Mouse (Mus musculus): ENCODE measurements around the gene Sh3d19.

Sh3d19 gene

DNA sequence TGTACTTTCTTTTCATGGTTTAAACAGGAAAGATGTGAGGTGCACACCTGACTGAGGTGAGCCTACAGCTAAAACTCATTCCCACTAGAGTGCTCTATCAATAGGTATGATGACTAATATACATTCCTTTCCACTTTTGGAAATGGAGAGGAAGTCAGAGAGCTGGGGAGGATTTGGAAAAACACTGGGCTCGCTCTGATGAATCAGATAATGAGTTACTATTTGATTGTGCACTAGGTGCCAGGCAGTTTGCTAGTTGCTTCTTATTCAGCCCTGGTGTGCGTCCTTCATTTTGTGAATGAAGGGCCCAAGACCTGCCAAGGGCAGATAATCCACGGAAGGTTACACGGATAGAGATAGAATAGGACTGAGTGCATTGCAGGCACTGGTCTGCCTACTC, 9.1 kb downstream of the Sh3d19 start:
- DNase-seq (ENCODE audit: low read depth, low spot score), result no peak

- DNase-seq (ENCODE audit: low read depth, low spot score), result peak; percentile 65
Measured at GRCm38 (mm10) chr3:85981761-85982160, 10.9 kb downstream of the Sh3d19 start.

- no peak for DNase-seq (ENCODE audit: low read depth, low spot score)
Measured at GRCm38 (mm10) chr3:85984537-85984936, 13.6 kb downstream of the Sh3d19 start.

DNA sequence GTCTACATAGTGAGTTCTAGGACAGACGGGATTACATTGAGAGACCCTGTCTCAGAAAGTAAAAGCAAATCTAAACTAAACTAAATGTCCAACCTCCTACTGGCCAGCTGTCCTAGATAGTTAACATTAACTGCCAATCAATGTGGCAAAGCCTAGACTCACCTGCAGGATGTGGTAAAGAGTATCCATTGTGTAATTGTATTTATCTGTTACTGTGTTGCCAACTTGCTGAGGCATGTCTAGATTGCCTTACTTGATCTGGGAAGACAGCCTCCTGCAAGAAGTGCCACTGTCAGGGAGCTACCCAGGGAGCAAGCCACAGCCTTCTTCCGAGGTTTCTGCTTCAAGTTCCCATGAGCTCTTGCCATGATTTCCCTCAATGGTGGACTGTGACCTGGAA, 16.3 kb downstream of the Sh3d19 start:
- DNase-seq (ENCODE audit: low read depth, low spot score), result no peak

DNA sequence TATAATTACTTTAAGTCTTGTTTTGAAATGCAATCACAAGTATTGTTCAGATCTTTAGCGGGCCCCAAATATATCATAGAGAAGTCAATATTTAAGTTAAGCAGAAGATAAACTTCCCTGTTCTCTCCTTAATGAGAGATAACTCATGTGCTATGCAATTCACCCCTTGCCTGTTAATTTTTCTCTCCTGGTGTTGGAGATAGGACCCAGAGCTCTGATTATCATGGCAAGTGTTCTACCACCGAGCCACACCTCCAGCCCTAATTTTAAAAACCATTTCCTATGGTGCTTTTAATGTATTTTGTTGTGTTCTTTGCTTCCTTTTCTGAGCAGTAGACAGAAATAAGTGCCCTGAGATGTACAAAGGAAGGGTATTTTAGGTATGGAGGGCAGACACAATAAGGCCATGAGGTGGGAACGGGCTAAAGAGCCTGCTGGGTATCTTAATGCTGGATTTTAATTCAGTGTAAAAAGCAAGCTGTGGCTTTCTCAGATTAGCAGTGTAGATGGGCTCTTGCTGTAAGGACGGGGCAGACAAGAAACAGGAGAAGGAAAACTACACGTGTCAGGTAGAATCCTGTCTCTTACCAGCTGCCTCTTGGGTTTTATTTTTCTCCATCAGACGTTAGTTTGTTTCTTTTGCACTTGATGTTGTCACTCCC, 20.4 kb downstream of the Sh3d19 start:
- no peak for DNase-seq (ENCODE audit: low read depth, low spot score)

DNA sequence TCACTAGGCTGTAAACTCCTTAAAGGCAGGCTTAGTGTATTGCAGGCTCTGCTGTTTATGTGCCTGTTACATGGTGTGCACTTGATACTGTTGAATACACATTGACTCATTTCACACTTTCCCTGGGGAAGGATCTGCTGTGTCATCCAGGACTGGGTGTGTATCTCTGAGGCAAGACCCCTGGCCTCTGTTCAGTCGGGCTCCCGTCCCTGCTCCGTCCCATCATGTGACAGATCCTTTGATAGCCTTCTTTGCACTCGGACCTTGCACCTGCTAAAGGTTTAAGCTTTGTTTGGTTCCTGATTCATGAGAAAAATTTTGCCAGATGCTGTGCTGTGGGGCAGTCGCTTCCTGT, 20.9 kb downstream of the Sh3d19 start:
- peak; percentile 60 for DNase-seq (ENCODE audit: low read depth, low spot score)

DNA sequence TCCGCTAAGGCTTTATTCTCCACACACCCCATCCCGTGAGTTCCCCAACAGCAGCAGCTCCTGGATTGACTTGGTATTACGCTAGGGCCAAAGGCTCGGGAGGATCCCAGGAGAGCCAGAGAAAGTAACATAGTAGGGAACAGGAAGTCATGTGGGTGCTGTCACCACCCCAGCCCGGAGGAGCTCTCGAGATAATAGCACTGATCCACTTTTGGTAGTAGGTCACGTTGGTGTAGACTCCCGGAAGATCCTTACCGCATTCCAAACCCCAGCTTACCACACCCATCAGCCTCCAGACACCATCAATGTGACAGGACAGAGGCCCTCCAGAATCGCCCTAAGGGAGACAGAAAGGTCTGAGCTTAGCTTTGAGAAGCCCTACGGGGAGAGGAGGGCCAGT, 22.8 kb downstream of the Sh3d19 start:
- DNase-seq (ENCODE audit: low read depth, low spot score), result peak; percentile 89

- DNase-seq (ENCODE audit: low read depth, low spot score), result no peak
Measured at GRCm38 (mm10) chr3:85994645-85995044, 23.7 kb downstream of the Sh3d19 start.

DNA sequence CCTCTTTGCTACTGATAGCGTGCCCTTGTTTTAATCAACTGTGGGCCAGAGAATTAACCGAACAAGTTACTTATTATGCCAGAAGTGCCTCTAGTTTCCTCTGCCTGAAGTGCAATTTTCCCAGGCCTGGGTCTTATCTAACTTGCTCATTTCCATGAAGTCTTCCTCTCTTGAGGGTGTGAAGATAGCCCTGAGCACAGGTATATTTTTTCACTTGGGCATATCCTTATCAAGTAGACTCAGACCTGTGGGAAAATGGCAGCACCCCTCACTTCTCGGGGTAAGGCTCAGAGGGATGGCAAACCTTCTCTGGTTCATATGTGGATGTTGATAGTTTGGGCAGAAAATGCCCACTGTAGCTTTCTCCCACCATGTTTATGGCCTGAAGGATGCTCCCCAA, 30.4 kb downstream of the Sh3d19 start:
- no peak for DNase-seq (ENCODE audit: low read depth, low spot score)

DNA sequence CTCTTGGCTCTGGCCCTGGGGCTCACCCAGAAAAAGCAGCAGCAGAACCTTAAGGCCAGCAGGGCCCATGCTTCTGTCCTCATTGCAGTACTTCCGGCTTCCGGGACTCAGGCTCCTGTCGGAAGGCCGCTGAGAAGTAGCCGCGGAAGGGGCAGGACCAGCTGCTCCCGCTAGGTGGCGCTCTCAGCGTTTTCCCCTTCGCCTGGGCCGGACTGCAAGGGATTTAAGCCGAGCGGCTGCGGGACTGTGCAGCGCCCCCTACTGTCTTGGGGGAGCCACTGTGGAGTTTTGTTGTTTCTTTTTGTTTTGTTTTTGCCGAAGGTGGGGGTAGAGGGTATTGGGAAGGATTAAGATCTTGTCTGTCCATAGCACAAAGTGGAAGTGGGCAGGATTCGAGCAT, 31.5 kb downstream of the Sh3d19 start, which contains the start of gene Prss48:
Gene Prss48, minus strand, starts transcription at position 69 of the 400 bp plus-strand sequence.
- DNase-seq (ENCODE audit: low read depth, low spot score), result peak; percentile 98

DNA sequence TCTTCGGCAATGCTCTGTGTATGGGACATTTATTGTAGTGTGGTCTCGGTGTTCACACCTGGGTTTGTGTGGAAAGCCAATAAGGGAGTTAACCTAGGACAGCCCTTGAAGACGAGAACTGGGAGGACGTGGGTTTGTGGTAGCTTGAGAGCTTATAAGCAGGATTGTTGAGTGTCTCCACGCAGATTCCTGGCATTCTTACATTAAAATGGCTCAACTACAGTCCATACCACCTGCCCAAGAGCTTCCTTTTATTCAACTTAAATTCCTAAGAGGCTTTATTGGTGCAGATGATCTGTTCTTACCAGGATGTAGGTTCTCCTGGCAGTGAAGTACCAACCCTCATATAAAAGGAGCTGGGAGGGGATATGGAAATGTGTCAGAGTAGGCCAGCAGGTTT, 32.0 kb downstream of the Sh3d19 start:
- DNase-seq (ENCODE audit: low read depth, low spot score), result peak; percentile 79

DNA sequence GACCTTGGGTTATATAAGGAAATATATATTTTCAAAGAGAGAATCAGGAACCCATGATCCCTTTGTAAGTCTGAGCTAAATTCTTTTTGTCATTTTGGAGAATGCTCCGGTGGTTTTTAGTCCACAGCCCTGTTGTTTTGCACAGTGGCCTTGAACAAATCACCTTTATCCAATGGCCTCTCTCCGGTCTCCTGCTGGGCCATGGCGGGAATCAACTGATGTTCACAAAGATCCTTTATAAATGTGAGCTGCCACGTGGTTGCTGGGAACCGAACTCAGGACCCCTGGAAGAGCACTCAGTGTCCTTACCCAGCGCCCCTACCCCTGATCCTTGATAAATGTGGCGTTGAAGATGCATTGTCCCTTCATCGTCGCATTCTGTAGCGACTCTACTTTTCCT, 33.8 kb downstream of the Sh3d19 start:
- peak; percentile 71 for DNase-seq (ENCODE audit: low read depth, low spot score)

DNA sequence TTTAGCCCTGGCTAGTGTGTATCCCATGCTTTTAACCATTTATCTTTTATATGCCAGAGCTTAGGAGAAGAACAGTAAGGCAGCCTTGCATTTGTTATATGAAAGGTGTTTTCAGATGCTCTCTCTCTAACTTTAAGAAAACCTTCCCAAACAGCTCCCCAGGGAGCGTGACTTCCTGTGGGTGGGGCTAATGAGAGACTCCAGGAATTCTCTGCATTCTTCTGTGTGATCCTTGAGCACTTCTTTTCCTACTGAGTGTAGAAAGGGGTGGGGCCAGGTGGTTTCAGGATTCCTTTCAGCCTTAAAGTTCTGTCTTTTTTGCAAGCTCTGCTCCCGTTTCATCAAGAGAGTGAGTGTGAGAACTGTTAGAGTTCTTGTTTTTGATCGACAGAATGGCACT, 39.7 kb downstream of the Sh3d19 start:
- peak; percentile 95 for DNase-seq (ENCODE audit: low read depth, low spot score)

- peak; percentile 47 for DNase-seq (ENCODE audit: low read depth, low spot score)
Measured at GRCm38 (mm10) chr3:86011373-86011772, 40.5 kb downstream of the Sh3d19 start.

GRCm38 (mm10) chr3:86011833-86012232, 40.9 kb downstream of the Sh3d19 start:
- DNase-seq (ENCODE audit: low read depth, low spot score), result no peak

DNA sequence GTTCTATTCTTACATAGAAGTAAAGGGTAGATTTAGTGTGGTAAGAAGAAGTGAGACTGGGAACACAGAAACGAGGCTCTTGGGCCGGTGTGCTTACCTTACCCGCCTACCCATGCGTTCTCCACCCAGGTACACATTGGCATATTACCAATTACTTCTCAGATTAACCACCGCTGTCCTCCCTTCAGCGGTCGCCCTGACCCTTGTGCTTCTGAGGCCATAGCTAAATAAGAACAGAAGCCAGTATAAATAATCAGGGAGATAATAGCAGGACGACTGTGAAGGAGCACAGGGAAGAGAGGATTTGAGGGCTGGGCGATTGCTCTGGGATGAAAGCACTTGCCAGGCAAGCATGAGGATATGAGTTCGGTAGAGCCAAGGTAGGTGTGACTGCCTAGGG, 42.9 kb downstream of the Sh3d19 start:
- no peak for DNase-seq (ENCODE audit: low read depth, low spot score)

DNA sequence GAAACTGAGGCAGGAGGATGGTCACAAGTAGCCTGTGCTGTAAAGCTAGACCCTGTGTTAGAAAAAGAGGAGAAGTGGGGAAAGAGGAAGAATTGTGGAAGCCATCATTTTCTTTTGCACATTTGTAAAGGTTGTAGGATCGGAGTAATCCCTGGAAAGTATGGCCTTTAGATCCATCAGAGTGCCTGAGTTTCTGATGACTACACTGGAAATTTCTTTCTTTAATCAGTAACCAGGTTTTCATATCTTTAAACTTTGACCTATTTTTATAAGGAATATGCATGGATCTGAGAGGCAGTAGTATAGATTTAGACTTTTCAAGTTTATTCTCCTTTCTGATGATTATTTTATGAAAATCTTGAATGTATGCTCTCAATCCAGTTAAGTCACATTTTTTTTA, 46.1 kb downstream of the Sh3d19 start:
- DNase-seq (ENCODE audit: low read depth, low spot score), result no peak

- no peak for DNase-seq (ENCODE audit: low read depth, low spot score)
Measured at GRCm38 (mm10) chr3:86017484-86017883, 46.6 kb downstream of the Sh3d19 start.

GRCm38 (mm10) chr3:86020921-86021650, 50.2 kb downstream of the Sh3d19 start:
- no peak for DNase-seq (ENCODE audit: low read depth, low spot score)

GRCm38 (mm10) chr3:86021651-86022050, 50.7 kb downstream of the Sh3d19 start:
- DNase-seq (ENCODE audit: low read depth, low spot score), result no peak

DNA sequence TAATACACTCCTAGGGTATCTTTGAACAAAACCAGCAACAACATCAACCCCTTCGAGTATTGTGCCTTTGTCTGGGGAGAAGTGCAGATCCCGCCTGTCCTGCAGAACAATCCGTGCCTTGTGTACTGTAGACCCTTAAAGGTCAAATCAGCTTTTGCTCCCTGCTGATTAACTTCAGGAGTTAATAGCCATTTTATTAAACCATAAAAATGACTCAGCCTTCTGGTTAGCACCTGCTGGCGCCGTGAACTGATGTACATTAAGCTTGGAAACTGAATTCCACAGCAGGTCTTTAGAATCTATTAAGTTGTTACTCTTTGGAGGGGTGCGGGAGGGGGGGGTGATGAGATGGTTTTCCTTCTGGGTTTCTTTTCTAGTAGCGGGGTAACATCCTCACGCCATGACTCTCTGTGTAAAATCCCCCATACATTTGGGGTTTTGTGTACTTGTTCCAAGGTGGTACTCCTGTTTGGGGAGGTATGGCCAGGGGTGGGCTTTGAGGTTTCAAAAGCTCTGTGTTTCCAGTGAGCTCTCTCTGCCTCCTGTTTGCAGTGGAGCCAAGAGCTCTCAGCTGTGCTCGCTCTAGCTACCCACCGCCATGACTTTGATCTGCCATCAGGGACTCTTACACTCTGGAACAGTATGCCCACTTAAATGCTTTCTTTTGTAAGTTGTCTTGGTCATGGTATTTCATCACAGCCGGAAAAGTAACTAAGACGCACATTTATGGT, 53.3 kb downstream of the Sh3d19 start:
- DNase-seq (ENCODE audit: low read depth, low spot score), result no peak

DNA sequence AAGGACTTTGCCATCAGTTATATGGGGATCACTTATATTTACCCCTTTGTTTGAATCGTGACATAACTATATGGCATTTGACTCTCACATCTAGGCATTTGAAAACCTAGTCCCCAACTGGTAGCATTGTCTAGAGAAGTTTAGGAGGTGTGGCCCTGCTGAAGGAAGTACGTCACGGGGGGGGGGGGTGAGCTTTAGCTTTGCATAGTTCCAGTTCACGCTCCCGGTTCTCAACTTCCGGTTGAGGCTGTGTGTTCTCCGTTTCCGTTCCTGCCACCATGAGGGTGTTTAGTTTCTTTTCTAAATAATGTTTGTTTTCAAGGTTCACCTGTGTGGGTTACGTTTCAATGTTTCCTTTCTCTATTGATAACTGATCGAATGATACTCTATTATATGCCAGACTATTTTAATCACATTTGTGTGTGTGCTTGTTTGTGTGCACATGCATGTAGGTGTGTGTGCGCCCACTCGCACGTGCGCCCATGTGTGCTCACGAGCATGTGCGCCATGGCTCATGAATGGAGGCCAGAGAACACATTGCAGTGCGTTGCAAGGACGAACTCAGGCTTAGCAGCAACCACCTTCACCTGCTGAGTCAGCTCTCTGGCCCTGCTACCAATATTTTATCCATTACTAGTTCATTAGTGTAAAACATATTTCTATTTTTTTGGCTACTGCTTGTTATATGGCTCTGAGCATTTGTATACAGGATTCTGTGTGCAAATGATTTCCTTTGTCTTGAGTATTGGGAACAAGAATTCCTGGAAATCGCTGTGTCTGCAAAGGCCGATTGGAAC, 54.6 kb downstream of the Sh3d19 start:
- peak; percentile 76 for DNase-seq (ENCODE audit: low read depth, low spot score)

All from ZHBTc4 (cell line).